Mouse (Mus musculus): ENCODE results near the gene Olfr466. TPM values are rescaled to one million over a fixed set of nuclear protein-coding genes. Genes with fewer than 3 reads are reported as not detected.
A peak's percentile ranks its signal among the peaks of the same experiment; 100 is the strongest.

The Olfr466 gene
- not detected in 2 replicates for polyA plus RNA-seq (2015; fragmentation: Nextera tagmentation; extraction: Ambion mirVana)

GRCm38 (mm10) chr13:65149940-65150339, at the start of gene Olfr466:
Gene Olfr466, plus strand, starts transcription at chr13:65150240.
- DNase-seq, result no peak
- no peak for ATAC-seq
- no peaks in the 10 kb centered on the region for H3K27me3 ChIP-seq (ENCODE audit: insufficient read depth, low read length)

GRCm38 (mm10) chr13:65100678-65101077, 49.4 kb upstream of the Olfr466 start:
- WGBS (ENCODE audit: insufficient replicate concordance), result 78% methylated on average over 9 of the region's 9 CpGs
- no peaks in the 10 kb centered on the region; the same call in 1 of the 2 replicates for H3K36me3 ChIP-seq (replicated peaks; ENCODE audit: insufficient read depth, low read length)
- no peak for TF ChIP-seq EP300 (IDR thresholded peaks at IDR 0.05; ENCODE audit: low read depth)
- no peak for TF ChIP-seq CTCF (IDR thresholded peaks at IDR 0.05; ENCODE audit: low read depth)
- no peak overlapping the region for H3K9ac ChIP-seq (replicated peaks)
- no peaks in the 10 kb centered on the region for H3K27me3 ChIP-seq (ENCODE audit: insufficient read depth, low read length)
- no peak overlapping the region for H3K4me3 ChIP-seq (ENCODE audit: low read depth, low read length)
- no peak overlapping the region for H3K4me2 ChIP-seq (ENCODE audit: low read depth, low read length)
- no peak for ATAC-seq
- no peaks in the 10 kb centered on the region for H3K9me3 ChIP-seq (ENCODE audit: low read length)
- H3K27ac ChIP-seq (ENCODE audit: low read depth), result no peak overlapping the region
- H3K4me1 ChIP-seq (ENCODE audit: insufficient read depth), result peaks cover 2% of the 10 kb centered on the region; the same call in 1 of the 2 replicates
- DNase-seq, result no peak

More at GRCm38 (mm10) chr13:65149940-65150339, at the start of gene Olfr466:
- Histone ChIP-seq H3K4me2 (ENCODE audit: low read depth, low read length) (no peak within 1 kb of the TSS), H3K4me1 (ENCODE audit: insufficient read depth) (no peaks in the 10 kb centered on the region), H3K4me3 (ENCODE audit: low read depth, low read length) (no peak within 1 kb of the TSS), H3K9ac (replicated peaks) (no peak within 1 kb of the TSS), H3K36me3 (replicated peaks; ENCODE audit: insufficient read depth, low read length) (no peaks in the 10 kb centered on the region), H3K9me3 (ENCODE audit: low read length) (no peaks in the 10 kb centered on the region), H3K27ac (ENCODE audit: low read depth) (no peak within 1 kb of the TSS)
- TF ChIP-seq EP300 (IDR thresholded peaks at IDR 0.05; ENCODE audit: low read depth) (no peak), CTCF (IDR thresholded peaks at IDR 0.05; ENCODE audit: low read depth) (no peak)
- WGBS (ENCODE audit: insufficient replicate concordance), result 60% methylated on average over 1 of the region's 1 CpGs

- 0 out of 2 replicates have a peak, but pooled peaks cover 2% of the 10 kb centered on the region for H3K4me1 ChIP-seq (ENCODE audit: insufficient read depth)
- no peak overlapping the region for H3K4me2 ChIP-seq (ENCODE audit: low read depth, low read length)
- no peak for DNase-seq
- H3K27me3 ChIP-seq (ENCODE audit: insufficient read depth, low read length), result no peaks in the 10 kb centered on the region
- H3K4me3 ChIP-seq (ENCODE audit: low read depth, low read length), result no peak overlapping the region
- WGBS (ENCODE audit: insufficient replicate concordance), result 50% methylated on average over 3 of the region's 3 CpGs
- ATAC-seq, result no peak
- no peak overlapping the region for H3K27ac ChIP-seq (ENCODE audit: low read depth)
- peaks cover 2% of the 10 kb centered on the region; the same call in 1 of the 2 replicates for H3K9me3 ChIP-seq (ENCODE audit: low read length)
- no peak overlapping the region for H3K9ac ChIP-seq (replicated peaks)
- no peak for TF ChIP-seq EP300 (IDR thresholded peaks at IDR 0.05; ENCODE audit: low read depth)
- TF ChIP-seq CTCF (IDR thresholded peaks at IDR 0.05; ENCODE audit: low read depth), result no peak
- H3K36me3 ChIP-seq (replicated peaks; ENCODE audit: insufficient read depth, low read length), result peaks cover 2% of the 10 kb centered on the region; the same call in 1 of the 2 replicates
These were observed 48.8 kb upstream of the Olfr466 start for GRCm38 (mm10) chr13:65101232-65101631.

GRCm38 (mm10) chr13:65111961-65112360, 38.1 kb upstream of the Olfr466 start:
- no peaks in the 10 kb centered on the region for H3K9me3 ChIP-seq (ENCODE audit: low read length)
- ATAC-seq (peak; percentile 16), DNase-seq (peak; percentile 50)
- H3K27me3 ChIP-seq (ENCODE audit: insufficient read depth, low read length), result no peaks in the 10 kb centered on the region
- H3K36me3 ChIP-seq (replicated peaks; ENCODE audit: insufficient read depth, low read length), result no peaks in the 10 kb centered on the region
- TF ChIP-seq EP300 (IDR thresholded peaks at IDR 0.05; ENCODE audit: low read depth) (no peak), CTCF (IDR thresholded peaks at IDR 0.05; ENCODE audit: low read depth) (no peak)
- H3K27ac ChIP-seq (ENCODE audit: low read depth), result peak overlapping the region; percentile 93
- 2% methylated on average over 5 of the region's 5 CpGs for WGBS (ENCODE audit: insufficient replicate concordance)
- peaks cover 3% of the 10 kb centered on the region; the same call in 1 of the 2 replicates for H3K4me1 ChIP-seq (ENCODE audit: insufficient read depth)
- peak overlapping the region; percentile 84 for H3K9ac ChIP-seq (replicated peaks)
- H3K4me2 ChIP-seq (ENCODE audit: low read depth, low read length), result peak overlapping the region; percentile 71
- peak overlapping the region; percentile 80 for H3K4me3 ChIP-seq (ENCODE audit: low read depth, low read length)

GRCm38 (mm10) chr13:65112459-65113110, 37.5 kb upstream of the Olfr466 start, which contains the start of gene Mfsd14b:
Gene Mfsd14b, minus strand, starts transcription at chr13:65112975.
- peak within 1 kb of the TSS; percentile 84 for H3K9ac ChIP-seq (replicated peaks)
- peak within 1 kb of the TSS; percentile 71 for H3K4me2 ChIP-seq (ENCODE audit: low read depth, low read length)
- no peaks in the 10 kb centered on the region for H3K27me3 ChIP-seq (ENCODE audit: insufficient read depth, low read length)
- 1% methylated on average over 60 of the region's 60 CpGs for WGBS (ENCODE audit: insufficient replicate concordance)
- peak within 1 kb of the TSS; percentile 80 for H3K4me3 ChIP-seq (ENCODE audit: low read depth, low read length)
- ATAC-seq, result peak; percentile 98
- no peaks in the 10 kb centered on the region for H3K9me3 ChIP-seq (ENCODE audit: low read length)
- peak; percentile 91 for DNase-seq
- no peak for TF ChIP-seq CTCF (IDR thresholded peaks at IDR 0.05; ENCODE audit: low read depth)
- TF ChIP-seq EP300 (IDR thresholded peaks at IDR 0.05; ENCODE audit: low read depth), result peak; percentile 61; the same call in 1 of the 2 replicates
- H3K36me3 ChIP-seq (replicated peaks; ENCODE audit: insufficient read depth, low read length), result no peaks in the 10 kb centered on the region
- H3K4me1 ChIP-seq (ENCODE audit: insufficient read depth), result peaks cover 3% of the 10 kb centered on the region; the same call in 1 of the 2 replicates
- peak within 1 kb of the TSS; percentile 93 for H3K27ac ChIP-seq (ENCODE audit: low read depth)

- Histone ChIP-seq H3K4me3 (ENCODE audit: low read depth, low read length) (peak overlapping the region; percentile 80), H3K27ac (ENCODE audit: low read depth) (peak overlapping the region; percentile 93), H3K36me3 (replicated peaks; ENCODE audit: insufficient read depth, low read length) (no peaks in the 10 kb centered on the region), H3K27me3 (ENCODE audit: insufficient read depth, low read length) (no peaks in the 10 kb centered on the region), H3K4me1 (ENCODE audit: insufficient read depth) (peaks cover 3% of the 10 kb centered on the region; the same call in 1 of the 2 replicates), H3K9me3 (ENCODE audit: low read length) (no peaks in the 10 kb centered on the region), H3K4me2 (ENCODE audit: low read depth, low read length) (peak overlapping the region; percentile 71), H3K9ac (replicated peaks) (peak overlapping the region; percentile 84)
- no peak for DNase-seq
- TF ChIP-seq CTCF (IDR thresholded peaks at IDR 0.05; ENCODE audit: low read depth), result no peak
- TF ChIP-seq EP300 (IDR thresholded peaks at IDR 0.05; ENCODE audit: low read depth), result no peak
- peak; percentile 35 for ATAC-seq
- 65% methylated on average over 3 of the region's 3 CpGs for WGBS (ENCODE audit: insufficient replicate concordance)
These were observed 36.8 kb upstream of the Olfr466 start for GRCm38 (mm10) chr13:65113239-65113638.

All from liver, postnatal 0 days (tissue).